Mouse (Mus musculus) left cerebral cortex, postnatal 14 days (tissue): ENCODE results near the gene Tnfrsf13b. TPM values are rescaled to one million over a fixed set of nuclear protein-coding genes. Genes with fewer than 3 reads are reported as not detected.

Source experiments
- DNase-seq, 2 experiments: peaks; one replicate each; pipeline ENCODE4 v3.0.0; 2021 to 2022; ENCODE audit warnings: low spot score in 2 of 2, mixed read lengths in 1 of 2
- intact Hi-C: fragments of 180-260 bp; cut with DNase I; formaldehyde crosslinking; loops from one replicate; pipeline ENCODE4 v1.15.1; 2025
- total RNA-seq, 2 experiments: library from RNA; stranded (reverse); gene quantifications; 2 replicates each; pipeline ENCODE4 v1.2.3; 2021

Tnfrsf13b gene
- total RNA-seq, 2 experiments from 2014 or later, result 1.2 to 1.6 TPM

DNA sequence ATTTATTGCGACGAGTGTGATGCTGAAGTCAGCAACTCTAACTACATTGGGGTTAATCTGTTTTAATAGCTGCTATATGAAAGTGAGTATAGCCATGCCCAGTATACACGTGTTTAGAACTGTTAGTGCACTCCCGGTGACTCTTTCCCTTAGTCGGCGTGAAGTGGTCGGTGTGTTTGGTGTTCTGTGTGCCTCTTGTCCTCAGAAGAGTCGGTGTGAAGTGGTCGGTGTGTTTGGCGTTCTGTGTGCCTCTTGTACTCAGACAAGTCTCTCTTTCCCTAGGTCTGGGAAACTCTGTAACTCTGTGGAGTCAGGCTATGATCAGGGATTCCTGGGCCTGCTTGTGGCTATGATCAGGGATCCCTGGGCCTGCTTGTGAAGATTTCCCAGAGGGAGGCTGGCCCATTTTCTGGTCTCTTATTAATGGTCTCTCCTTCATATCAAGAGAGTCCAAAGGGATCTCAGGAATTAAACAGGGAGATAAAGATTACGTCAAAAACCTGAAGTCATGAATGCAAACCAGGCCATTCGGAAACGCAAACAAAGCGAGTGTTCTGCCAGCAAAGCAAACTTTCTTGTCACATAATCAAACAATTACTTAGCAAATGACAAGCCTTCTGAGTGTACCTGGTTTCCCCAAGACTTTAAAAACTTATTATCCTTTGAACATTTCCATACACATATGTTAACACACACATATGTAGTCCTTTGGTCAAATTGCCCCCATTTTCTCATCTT lies 70.2 kb downstream of the Tnfrsf13b start:
- intact Hi-C loops, result loop anchor here (10.0 kb wide), 1 partner anchor 308 kb away; the partner anchor contains the start of gene B9d1
- no peak for DNase-seq

DNA sequence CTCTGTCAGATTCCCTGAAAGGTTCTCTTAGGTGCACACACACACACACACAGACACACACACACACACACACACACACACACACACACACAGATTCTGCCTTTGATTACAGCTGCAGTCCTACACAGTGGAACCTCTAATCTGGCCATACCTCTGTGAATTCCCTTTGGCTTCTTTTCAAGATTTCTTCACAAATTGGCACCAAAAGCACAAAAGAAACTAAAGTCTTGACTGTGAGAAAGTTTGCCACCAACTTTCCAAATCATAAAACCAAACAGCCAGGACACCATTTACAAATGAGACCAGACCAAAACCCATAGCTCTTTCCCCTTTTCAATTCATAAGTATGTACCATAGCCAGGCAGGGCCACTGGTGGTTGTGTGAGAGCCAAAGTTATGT lies 71.4 kb downstream of the Tnfrsf13b start:
- no peak for DNase-seq
- intact Hi-C loops, result loop anchor here (10.0 kb wide), 1 partner anchor 307 kb away; the partner anchor contains the start of gene B9d1

Other genes with a start within 250 kb of the Tnfrsf13b start
- gene Tmem11, start 247.5 kb upstream of the Tnfrsf13b start, total RNA-seq, result 10 to 100 TPM; 24.7 to 27.0 TPM
- gene Natd1, start 212.0 kb upstream of the Tnfrsf13b start, total RNA-seq, result 10 to 100 TPM; 10.6 to 11.8 TPM
- 10 to 100 TPM; 12.1 to 14.7 TPM for gene Map2k3, start 194.7 kb upstream of the Tnfrsf13b start, total RNA-seq
- gene Kcnj12, start 104.2 kb upstream of the Tnfrsf13b start, total RNA-seq, result 10 to 100 TPM; 12.9 to 13.5 TPM
- gene Usp22, start 48.3 kb downstream of the Tnfrsf13b start, total RNA-seq, result 100 to 1,000 TPM; 275 to 287 TPM
- gene Aldh3a1, start 80.8 kb downstream of the Tnfrsf13b start, total RNA-seq, result 1 to 10 TPM; 1.5 to 1.7 TPM
- gene Aldh3a2, start 140.7 kb downstream of the Tnfrsf13b start, total RNA-seq, result 10 to 100 TPM; 45.2 to 50.3 TPM
- gene Slc47a2, start 216.1 kb downstream of the Tnfrsf13b start, total RNA-seq, result under 1 TPM; 0.27 to 0.64 TPM